Mouse (Mus musculus) stomach, embryonic 15.5 days (tissue): ENCODE measurements around the gene Rtn1. TPM values are rescaled to one million over a fixed set of nuclear protein-coding genes. Genes with fewer than 3 reads are reported as not detected.

Source experiments
- ATAC-seq: fragments of 200-750 bp; cut with Nextera tagmentation; 2 replicates; pipeline ENCODE4 v1.8.0; 2017; ENCODE audit warnings: low read depth, moderate number of reproducible peaks, moderate TSS enrichment; ENCODE audit not compliant: insufficient read depth, low FRiP score
- H3K27ac ChIP-seq: fragments of 300-500 bp; sonication (generic); 2 replicates; pipeline ENCODE4 v1.5.1; 2015; ENCODE audit warnings: mild to moderate bottlenecking, inconsistent platforms
- H3K27me3 ChIP-seq: fragments of 300-500 bp; sonication (generic); replicated peaks from 2 replicates; pipeline ENCODE4 v1.6.1; 2015; ENCODE audit warnings: inconsistent platforms
- H3K36me3 ChIP-seq: fragments of 300-500 bp; sonication (generic); 2 replicates; pipeline ENCODE4 v1.6.1; 2015; ENCODE audit warnings: inconsistent platforms
- H3K4me1 ChIP-seq: fragments of 300-500 bp; sonication (generic); 2 replicates; pipeline ENCODE4 v1.6.1; 2015; ENCODE audit warnings: inconsistent platforms
- H3K4me2 ChIP-seq: fragments of 300-500 bp; sonication (generic); 2 replicates; pipeline ENCODE4 v1.6.1; 2015; ENCODE audit warnings: mild to moderate bottlenecking, inconsistent platforms
- H3K4me3 ChIP-seq: fragments of 300-500 bp; sonication (generic); replicated peaks from 2 replicates; pipeline ENCODE4 v1.5.1; 2015; ENCODE audit warnings: inconsistent platforms
- H3K9ac ChIP-seq: fragments of 300-500 bp; sonication (generic); 2 replicates; pipeline ENCODE4 v1.6.1; 2015; ENCODE audit warnings: inconsistent platforms
- H3K9me3 ChIP-seq: fragments of 300-500 bp; sonication (generic); 2 replicates; pipeline ENCODE4 v1.6.1; 2016; ENCODE audit warnings: inconsistent platforms
- WGBS: fragments of 180-500 bp; shearing (Covaris S2); methylation state at CpG from one replicate; pipeline ENCODE4 v1.1.7; 2015; 5-methylcytosine and 5-hydroxymethylcytosine counted together
- polyA plus RNA-seq: library from polyadenylated mRNA; unstranded; fragments of >200 nt; fragmentation: Nextera tagmentation; extraction: Ambion mirVana; gene quantifications from 2 replicates; pipeline ENCODE4 v1.2.1, GENCODE M21; 2015

The Rtn1 gene
- polyA plus RNA-seq, 1 experiment from 2014 or later = 69.8 TPM

GRCm38 (mm10) chr12:72232176-72232575 lies 176.7 kb downstream of the Rtn1 start:
- Histone ChIP-seq H3K9ac (no peak overlapping the region), H3K4me2 (no peak overlapping the region), H3K4me3 (no peak overlapping the region), H3K4me1 (0 out of 2 replicates have a peak, but pooled peaks cover 10% of the 10 kb centered on the region), H3K27ac (no peak overlapping the region), H3K36me3 (no peaks in the 10 kb centered on the region), H3K27me3 (peaks cover 13% of the 10 kb centered on the region), H3K9me3 (no peaks in the 10 kb centered on the region)
- ATAC-seq = no peak
- WGBS = 75% methylated on average over 3 of the region's 3 CpGs

GRCm38 (mm10) chr12:72229451-72230196 lies 179.2 kb downstream of the Rtn1 start:
- H3K4me3 ChIP-seq = no peak overlapping the region
- no peaks in the 10 kb centered on the region for H3K9me3 ChIP-seq
- no peaks in the 10 kb centered on the region for H3K36me3 ChIP-seq
- no peak overlapping the region for H3K27ac ChIP-seq
- no peak overlapping the region for H3K9ac ChIP-seq
- 66% methylated on average over 8 of the region's 8 CpGs for WGBS
- no peaks in the 10 kb centered on the region for H3K27me3 ChIP-seq
- H3K4me1 ChIP-seq = no peaks in the 10 kb centered on the region
- H3K4me2 ChIP-seq = no peak overlapping the region
- no peak for ATAC-seq

- Histone ChIP-seq H3K9me3 (no peaks in the 10 kb centered on the region), H3K4me3 (no peak overlapping the region), H3K27ac (no peak overlapping the region), H3K36me3 (no peaks in the 10 kb centered on the region), H3K4me1 (no peaks in the 10 kb centered on the region), H3K9ac (no peak overlapping the region), H3K27me3 (no peaks in the 10 kb centered on the region), H3K4me2 (no peak overlapping the region)
- ATAC-seq = no peak
- 90% methylated on average over 6 of the region's 6 CpGs for WGBS
These were observed 181.1 kb downstream of the Rtn1 start for GRCm38 (mm10) chr12:72227731-72228130.

GRCm38 (mm10) chr12:72225371-72225770 lies 183.5 kb downstream of the Rtn1 start:
- Histone ChIP-seq H3K9me3 (no peaks in the 10 kb centered on the region), H3K4me2 (no peak overlapping the region), H3K9ac (no peak overlapping the region), H3K27ac (no peak overlapping the region), H3K36me3 (no peaks in the 10 kb centered on the region), H3K4me3 (no peak overlapping the region), H3K27me3 (no peaks in the 10 kb centered on the region), H3K4me1 (no peaks in the 10 kb centered on the region)
- no peak for ATAC-seq
- 97% methylated on average over 3 of the region's 3 CpGs for WGBS

GRCm38 (mm10) chr12:72223557-72224102 lies 185.2 kb downstream of the Rtn1 start:
- no peaks in the 10 kb centered on the region for H3K9me3 ChIP-seq
- H3K27ac ChIP-seq = no peak overlapping the region
- WGBS = 91% methylated on average over 16 of the region's 16 CpGs
- no peak for ATAC-seq
- no peak overlapping the region for H3K9ac ChIP-seq
- no peak overlapping the region for H3K4me2 ChIP-seq
- H3K4me1 ChIP-seq = no peaks in the 10 kb centered on the region
- H3K27me3 ChIP-seq = no peaks in the 10 kb centered on the region
- H3K4me3 ChIP-seq = no peak overlapping the region
- H3K36me3 ChIP-seq = no peaks in the 10 kb centered on the region

- no peaks in the 10 kb centered on the region for H3K9me3 ChIP-seq
- no peak overlapping the region for H3K4me2 ChIP-seq
- no peaks in the 10 kb centered on the region for H3K4me1 ChIP-seq
- no peak for ATAC-seq
- 39% methylated on average over 5 of the region's 5 CpGs for WGBS
- H3K27me3 ChIP-seq = no peaks in the 10 kb centered on the region
- no peak overlapping the region for H3K9ac ChIP-seq
- H3K4me3 ChIP-seq = no peak overlapping the region
- H3K27ac ChIP-seq = no peak overlapping the region
- no peaks in the 10 kb centered on the region for H3K36me3 ChIP-seq
These were observed 195.3 kb downstream of the Rtn1 start for GRCm38 (mm10) chr12:72213554-72213953.

GRCm38 (mm10) chr12:72200828-72201227 lies 208.0 kb downstream of the Rtn1 start:
- Histone ChIP-seq H3K9me3 (no peaks in the 10 kb centered on the region), H3K4me2 (no peak overlapping the region), H3K36me3 (no peaks in the 10 kb centered on the region), H3K4me3 (no peak overlapping the region), H3K27me3 (no peaks in the 10 kb centered on the region), H3K27ac (no peak overlapping the region), H3K4me1 (no peaks in the 10 kb centered on the region), H3K9ac (no peak overlapping the region)
- 89% methylated on average over 3 of the region's 3 CpGs for WGBS
- no peak for ATAC-seq

- no peaks in the 10 kb centered on the region for H3K4me1 ChIP-seq
- no peak overlapping the region for H3K27ac ChIP-seq
- no peaks in the 10 kb centered on the region for H3K9me3 ChIP-seq
- no peak overlapping the region for H3K4me3 ChIP-seq
- H3K4me2 ChIP-seq = peak overlapping the region; percentile 21; the same call in 1 of the 2 replicates
- 38% methylated on average over 18 of the region's 18 CpGs for WGBS
- peak; percentile 39; the same call in 1 of the 2 replicates for ATAC-seq
- no peak overlapping the region for H3K9ac ChIP-seq
- no peaks in the 10 kb centered on the region for H3K27me3 ChIP-seq
- no peaks in the 10 kb centered on the region for H3K36me3 ChIP-seq
These were observed 210.8 kb downstream of the Rtn1 start for GRCm38 (mm10) chr12:72197925-72198486.

- Histone ChIP-seq H3K4me1 (no peaks in the 10 kb centered on the region), H3K9ac (no peak overlapping the region), H3K9me3 (no peaks in the 10 kb centered on the region), H3K4me2 (no peak overlapping the region), H3K27me3 (no peaks in the 10 kb centered on the region), H3K4me3 (no peak overlapping the region), H3K36me3 (no peaks in the 10 kb centered on the region), H3K27ac (no peak overlapping the region)
- WGBS = 61% methylated on average over 7 of the region's 7 CpGs
- no peak for ATAC-seq
These were observed 211.4 kb downstream of the Rtn1 start for GRCm38 (mm10) chr12:72197434-72197833.

GRCm38 (mm10) chr12:72184929-72185328 lies 223.9 kb downstream of the Rtn1 start, which contains the start of gene Ccdc175:
Ccdc175 (minus strand) TSS chr12:72185029.
- ATAC-seq = no peak
- no peaks in the 10 kb centered on the region for H3K27me3 ChIP-seq
- WGBS = 75% methylated on average over 12 of the region's 12 CpGs
- no peaks in the 10 kb centered on the region for H3K9me3 ChIP-seq
- no peaks in the 10 kb centered on the region for H3K36me3 ChIP-seq
- H3K4me1 ChIP-seq = no peaks in the 10 kb centered on the region
- H3K4me3 ChIP-seq = no peak within 1 kb of the TSS
- H3K27ac ChIP-seq = no peak within 1 kb of the TSS
- no peak within 1 kb of the TSS for H3K4me2 ChIP-seq
- H3K9ac ChIP-seq = no peak within 1 kb of the TSS

GRCm38 (mm10) chr12:72179561-72179960 lies 229.3 kb downstream of the Rtn1 start:
- Histone ChIP-seq H3K27ac (no peak overlapping the region), H3K9me3 (no peaks in the 10 kb centered on the region), H3K4me3 (no peak overlapping the region), H3K27me3 (no peaks in the 10 kb centered on the region), H3K4me2 (no peak overlapping the region), H3K36me3 (no peaks in the 10 kb centered on the region), H3K9ac (no peak overlapping the region), H3K4me1 (no peaks in the 10 kb centered on the region)
- no peak for ATAC-seq
- WGBS = 70% methylated on average over 4 of the region's 4 CpGs

- no peaks in the 10 kb centered on the region for H3K36me3 ChIP-seq
- no peak overlapping the region for H3K4me2 ChIP-seq
- no peak overlapping the region for H3K27ac ChIP-seq
- 84% methylated on average over 3 of the region's 3 CpGs for WGBS
- no peaks in the 10 kb centered on the region for H3K9me3 ChIP-seq
- H3K27me3 ChIP-seq = no peaks in the 10 kb centered on the region
- no peak overlapping the region for H3K4me3 ChIP-seq
- no peak overlapping the region for H3K9ac ChIP-seq
- no peaks in the 10 kb centered on the region for H3K4me1 ChIP-seq
- no peak for ATAC-seq
These were observed 230.5 kb downstream of the Rtn1 start for GRCm38 (mm10) chr12:72178322-72178721.
